Mouse (Mus musculus): ENCODE results near the gene Rnf150.

GRCm38 (mm10) chr8:83076621-83077020, 213.5 kb downstream of the Rnf150 start:
- TF ChIP-seq CTCF (IDR thresholded peaks at IDR 0.05; ENCODE audit: borderline replicate concordance, control insufficient read depth, extremely low read depth, insufficient read depth, low read length, poor library complexity) (no peak), POLR2A (IDR thresholded peaks at IDR 0.05; ENCODE audit: control insufficient read depth, extremely low read depth, insufficient read depth, low read length, poor library complexity) (no peak)
